Mouse (Mus musculus) embryo, embryonic 10.5 days (tissue): ENCODE results near the gene Gsta4.
"Not testable (repeated sequence)": the region's sequence is repeated elsewhere in the genome, so short reads cannot be mapped to it uniquely, and the experiment has no call there.

Source experiments
- DNase-seq: peaks from one replicate; pipeline ENCODE4 v3.0.0-alpha.2; 2015; ENCODE audit warnings: low spot score

The Gsta4 gene

DNA sequence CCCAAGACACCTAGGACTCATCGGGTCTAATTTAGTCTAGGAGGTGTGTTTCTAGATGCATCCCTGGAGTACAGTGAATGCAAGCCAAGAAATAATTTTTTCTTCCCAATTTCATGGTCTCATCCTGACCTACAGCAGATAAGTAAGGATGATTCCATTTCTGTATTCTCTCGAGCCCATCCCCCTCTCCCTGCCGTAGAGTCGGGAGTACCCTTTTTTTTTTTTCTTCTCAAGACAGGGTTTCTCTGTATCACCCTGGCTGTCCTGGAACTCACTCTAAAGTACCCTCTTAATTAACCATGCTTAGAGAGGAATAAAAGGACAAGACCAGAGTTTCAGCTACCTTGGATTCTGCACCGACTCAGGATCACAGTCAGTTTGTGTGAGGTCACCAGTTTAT lies 4.4 kb upstream of the Gsta4 start:
- no peak for DNase-seq

DNA sequence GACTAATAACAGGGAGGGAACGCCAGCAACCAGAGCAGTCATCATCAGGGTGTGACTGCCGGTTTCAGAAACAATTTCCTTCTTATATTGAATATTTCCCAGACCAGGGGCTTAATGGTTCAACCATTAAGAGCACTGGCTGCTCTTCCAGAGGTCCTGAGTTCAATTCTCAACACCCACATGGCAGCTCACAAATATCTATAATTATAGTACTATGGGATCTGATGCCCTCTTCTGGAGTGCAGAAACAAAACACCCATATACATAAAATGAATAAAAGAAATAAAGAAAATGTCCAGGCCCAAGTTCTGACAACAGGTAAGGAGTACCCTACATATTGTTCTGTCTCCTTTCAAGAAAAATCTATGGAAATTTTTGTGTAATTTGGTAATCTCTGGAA lies 3.5 kb upstream of the Gsta4 start:
- no peak for DNase-seq

DNA sequence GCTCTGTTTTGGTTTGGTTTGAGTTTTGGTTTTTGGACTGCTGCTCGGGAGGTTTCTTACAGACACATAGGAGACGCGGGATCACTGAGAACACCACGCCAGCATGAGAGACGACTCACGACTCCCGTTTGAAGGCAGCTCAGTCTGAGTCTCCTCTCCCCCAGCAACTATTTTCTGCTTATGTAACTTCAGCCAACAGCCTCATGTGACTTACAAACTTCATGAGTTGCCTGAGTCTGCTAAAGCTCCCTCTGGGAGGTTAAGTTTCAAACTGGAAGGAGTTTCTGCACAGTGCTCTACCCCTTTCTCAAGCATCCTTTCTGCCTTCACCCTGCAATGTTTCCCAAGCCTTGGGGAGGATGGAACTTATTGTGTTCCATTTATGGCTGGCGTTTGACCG lies 3.1 kb downstream of the Gsta4 start:
- DNase-seq = no peak

DNA sequence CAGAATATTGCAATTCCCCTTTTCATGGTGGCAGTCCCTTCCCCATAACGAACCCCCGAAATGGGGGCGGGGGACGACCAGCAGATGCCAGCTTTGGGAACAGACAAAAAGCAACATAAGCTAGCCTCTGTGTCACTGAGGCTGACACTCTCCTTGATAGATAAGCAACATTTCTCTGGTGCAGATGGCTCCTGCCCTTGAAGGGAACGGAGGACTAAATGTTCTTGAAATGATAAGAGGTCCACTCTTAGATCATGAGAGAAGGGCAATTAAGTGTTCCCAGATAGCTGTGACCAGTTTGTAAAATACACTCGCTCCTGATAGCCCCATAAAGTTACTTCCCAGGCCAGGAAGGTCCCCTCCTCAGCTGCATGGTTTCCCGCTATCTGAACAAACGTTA lies 6.3 kb downstream of the Gsta4 start:
- no peak for DNase-seq

DNA sequence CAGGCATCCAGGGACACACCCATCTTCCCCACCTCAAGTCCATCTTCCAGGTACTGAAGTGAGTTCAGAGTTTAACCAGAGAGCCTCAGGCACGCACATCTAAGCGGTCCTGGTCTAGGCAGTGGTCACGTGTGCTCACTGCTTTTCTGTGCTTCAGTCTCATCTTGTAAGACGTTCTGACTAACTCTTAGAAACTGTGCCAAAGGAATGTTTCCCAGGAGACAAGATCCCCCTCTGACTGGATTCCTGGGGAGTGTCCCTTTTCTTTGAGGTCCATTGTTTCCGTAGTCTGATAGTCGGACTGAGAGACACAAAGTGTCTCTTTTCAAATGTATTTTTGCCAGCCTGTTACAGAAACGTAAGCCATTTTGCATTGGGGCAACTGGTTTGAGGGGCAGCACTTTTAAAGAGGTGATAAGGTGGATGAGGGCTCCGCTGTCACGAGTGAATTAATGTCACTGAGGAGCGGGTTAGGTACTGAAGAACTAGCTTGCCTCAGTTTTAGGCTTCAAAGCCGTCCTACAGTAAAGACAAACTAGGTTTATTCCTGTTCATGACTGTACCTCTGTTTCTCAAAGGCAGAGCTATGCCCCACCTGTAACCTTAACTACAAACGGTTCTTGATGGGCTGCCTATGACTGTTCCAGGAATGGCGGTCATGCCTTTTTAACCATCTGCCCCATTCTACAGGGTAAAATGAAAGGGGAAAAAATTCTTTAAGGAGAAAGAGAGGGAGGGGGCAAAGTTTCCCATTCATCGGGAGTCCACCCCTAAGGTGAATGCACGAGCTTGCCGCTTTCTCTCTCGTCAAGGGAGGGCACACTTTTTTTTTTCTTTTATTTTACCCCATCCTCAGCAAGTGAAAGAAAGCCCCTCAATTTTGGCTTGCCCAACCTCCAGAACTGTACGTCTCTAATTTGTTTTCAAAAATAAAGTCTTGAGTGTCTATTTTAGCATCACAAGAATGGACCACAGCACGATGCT lies 8.4 kb downstream of the Gsta4 start:
- peak; percentile 52 for DNase-seq

DNA sequence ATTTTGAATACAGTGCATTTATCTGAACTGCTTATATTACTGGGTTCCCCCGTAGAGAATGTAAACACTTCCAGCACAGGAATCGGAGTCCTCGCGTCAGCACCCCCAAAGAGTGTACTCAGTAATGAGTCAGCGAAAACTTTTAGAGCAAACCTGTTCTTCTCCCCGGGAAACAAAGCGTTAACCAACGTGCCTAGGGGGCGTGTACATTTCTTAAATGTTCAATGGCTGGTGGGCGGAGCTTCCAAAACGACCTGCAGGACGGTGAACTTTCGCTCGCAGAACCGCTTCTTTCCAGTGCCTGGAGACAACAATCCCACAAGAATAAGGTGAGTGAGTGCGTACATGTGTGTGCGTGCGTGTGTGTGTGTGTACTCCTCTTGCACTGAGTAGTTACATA lies 9.2 kb downstream of the Gsta4 start:
- peak; percentile 98 for DNase-seq

DNA sequence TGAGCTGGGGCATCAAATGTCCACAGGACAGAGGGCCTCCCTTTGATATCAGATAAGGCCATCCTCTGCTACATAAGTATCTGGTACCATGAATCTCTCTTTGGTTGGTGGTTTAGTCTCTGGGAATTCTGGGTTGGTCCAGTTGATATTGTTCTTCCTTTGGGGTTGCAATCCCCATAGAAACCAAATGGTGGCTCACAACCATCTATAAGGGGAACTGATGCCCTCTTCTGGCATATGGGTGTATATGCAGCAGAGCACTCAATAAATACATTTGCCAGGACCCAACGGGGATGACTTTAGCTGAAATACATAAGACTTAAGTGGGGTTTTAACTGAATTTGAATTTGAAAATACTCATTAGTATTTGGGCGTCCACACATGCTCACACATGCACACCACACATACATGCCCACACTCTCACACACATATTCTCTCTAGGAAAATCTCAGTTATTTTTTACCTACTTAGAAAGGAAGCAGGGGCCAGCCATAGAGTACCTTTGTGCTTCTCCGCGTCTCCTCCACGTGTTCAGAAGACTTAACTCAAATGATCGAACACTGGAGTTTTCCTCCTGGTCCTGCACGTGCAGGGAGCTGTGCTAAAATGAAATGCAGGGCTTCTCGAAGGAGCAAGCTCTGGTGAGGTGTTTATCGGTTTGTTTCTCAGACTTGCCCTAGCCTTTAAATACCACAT lies 11.5 kb downstream of the Gsta4 start:
- peak; percentile 90 for DNase-seq

DNA sequence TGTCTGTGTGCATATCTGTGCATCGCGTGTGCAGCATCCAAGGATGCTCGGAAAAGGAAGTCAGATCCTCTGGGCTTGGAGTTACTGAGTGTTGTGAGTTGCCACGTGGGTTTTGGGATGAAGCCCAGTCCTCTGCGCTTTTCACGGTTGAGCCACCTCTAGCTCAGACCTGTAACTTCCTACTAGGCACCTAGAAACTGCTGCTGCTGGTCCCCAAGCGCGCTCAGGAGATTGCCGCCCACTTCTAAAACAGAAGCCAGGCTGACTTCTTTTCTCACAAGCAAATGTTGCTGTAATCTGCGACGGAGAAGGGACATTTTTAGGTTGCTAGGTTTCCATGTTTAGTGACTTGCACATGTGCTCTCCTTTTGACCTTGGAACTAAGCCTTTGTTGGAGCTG lies 12.5 kb downstream of the Gsta4 start:
- DNase-seq = no peak

DNA sequence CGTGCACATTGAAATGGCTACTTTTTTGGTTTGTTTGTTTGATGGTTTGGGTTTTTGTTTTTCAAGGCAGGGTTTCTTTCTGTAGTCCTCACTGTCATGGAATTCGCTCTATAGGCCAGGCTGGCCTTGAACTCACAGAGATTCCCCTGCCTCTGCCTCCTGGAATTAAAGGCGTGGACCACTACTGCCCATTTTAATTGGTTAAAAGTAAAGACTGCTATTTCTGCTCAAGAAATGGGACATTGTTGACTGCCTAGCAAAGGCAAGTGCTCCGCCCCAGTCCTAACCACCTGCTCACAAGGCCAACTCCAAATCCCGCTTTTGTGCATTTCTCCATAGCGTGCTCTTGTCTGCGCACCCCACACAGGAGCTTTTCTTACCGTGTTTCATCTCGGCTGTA lies 15.2 kb downstream of the Gsta4 start:
- DNase-seq = no peak

DNA sequence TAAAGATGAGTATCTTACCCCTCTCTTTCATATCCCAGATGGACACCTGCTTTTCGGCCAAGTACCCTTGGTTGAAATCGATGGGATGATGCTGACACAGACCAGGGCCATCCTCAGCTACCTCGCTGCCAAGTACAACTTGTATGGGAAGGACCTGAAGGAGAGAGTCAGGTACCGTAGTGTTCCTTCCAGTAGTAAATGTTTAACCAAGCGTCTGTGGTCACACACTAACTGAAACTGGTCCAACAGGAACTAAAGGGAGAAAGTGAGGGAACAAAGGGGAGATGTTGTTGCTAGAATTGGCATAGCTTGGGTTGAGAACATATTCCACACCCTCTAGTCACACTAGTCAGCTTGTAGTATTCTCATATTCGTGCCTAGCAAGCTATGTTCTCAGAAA lies 21.6 kb downstream of the Gsta4 start:
- no peak for DNase-seq

DNA sequence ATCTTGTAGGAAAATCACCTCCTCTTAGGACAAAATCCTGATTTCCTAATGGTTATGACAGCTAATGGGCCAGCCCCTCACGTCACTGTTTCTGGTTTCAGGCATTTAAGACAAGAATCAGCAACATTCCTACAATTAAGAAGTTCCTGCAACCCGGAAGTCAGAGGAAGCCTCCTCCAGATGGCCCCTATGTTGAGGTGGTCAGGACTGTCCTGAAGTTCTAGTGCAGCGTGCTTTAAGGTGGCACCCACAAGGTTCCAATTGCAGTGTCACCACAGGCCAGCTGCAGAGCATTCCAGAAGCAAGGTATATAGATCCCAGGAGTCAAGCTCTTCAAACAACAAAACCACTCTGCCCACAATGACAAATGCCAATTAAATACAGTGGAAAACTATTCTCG lies 26.4 kb downstream of the Gsta4 start:
- DNase-seq = no peak

DNA sequence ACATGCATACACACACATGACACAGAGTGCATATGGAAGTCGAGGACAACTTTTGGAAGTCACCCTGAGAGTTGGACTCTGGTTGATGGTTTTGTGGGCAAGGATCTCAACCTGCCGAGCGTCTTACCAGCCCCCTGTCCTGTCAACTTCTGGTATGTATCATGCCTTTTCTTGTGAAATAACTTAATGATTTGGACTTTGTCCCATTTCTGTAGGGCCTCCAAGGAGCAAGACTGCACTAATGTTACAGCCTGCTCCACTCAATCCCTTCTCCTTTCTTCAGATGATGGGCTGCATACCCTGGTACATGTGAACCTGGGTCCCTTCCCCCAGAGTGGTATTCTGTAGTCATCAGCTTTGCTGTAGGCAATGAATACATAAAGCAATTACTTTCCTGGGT lies 27.5 kb downstream of the Gsta4 start:
- DNase-seq = no peak

DNA sequence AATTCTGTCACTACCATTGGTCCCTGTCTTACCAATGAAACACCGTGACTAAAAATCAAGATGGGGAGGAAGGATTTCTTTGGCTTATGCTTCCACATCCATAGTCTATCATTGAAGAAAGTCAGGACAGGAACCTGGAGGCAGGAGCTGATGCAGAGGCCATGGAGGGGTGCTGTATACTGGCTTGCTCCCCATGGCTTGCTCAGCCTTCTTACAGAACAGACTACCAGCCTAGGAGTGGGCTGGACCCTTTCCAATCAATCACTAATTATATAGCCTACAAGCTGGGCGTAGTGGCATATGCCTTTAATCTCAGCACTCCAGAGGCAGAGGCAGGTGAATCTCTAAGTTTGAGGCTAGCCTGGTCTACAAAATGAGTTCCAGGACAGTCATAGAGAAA lies 28.2 kb downstream of the Gsta4 start:
- DNase-seq = no peak

DNA sequence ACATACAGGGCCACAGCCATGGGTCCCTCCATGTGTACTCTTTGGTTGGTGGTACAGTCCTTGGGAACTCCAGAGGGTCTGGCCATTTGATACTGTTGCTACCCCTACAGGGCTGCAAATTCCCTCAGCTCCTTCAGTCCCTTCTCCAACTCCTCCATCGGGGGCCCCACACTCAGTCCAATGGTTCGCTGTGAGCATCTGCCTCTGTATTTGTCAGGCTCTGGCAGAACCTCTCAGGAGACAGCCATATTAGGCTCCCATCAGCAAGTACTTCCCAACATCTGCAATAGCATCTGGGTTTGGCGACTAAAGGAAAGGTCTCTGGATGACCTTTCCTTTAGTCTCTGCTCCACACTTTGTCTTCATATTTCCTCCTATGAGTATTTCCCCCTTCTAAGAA lies 28.9 kb downstream of the Gsta4 start:
- DNase-seq = no peak

DNA sequence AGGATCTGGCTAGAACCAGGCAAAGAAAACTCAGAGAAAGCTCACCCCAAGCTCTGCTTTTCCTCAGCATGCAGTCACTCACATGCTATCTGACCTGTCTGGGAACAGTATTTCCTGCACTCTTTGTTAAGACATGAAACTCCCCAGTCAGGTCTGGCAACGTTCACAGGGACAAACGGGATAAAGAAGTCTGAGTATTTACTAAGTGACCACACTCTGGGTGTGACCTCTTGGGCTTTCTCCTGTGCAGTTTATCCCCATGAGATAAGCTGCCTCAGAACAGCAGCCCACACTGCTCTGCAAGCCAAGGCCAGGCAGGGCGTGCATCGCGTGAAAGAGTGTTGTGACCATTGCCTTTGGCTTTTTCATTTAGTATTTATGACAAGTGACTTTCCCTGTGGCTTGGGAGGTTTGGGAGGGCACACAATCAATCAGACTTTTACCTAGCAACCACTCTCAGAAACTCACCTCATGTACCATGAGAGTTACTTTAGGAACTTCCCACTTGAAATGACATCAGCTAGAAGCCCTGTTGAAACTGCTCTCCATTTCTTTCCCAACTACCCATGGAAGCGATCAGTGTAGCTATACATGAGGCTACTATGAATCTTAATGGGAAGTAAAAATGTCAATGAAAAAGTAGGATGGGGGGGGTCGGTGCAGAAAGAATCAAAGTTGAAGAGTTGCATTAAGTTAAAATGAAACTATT lies 29.9 kb downstream of the Gsta4 start:
- DNase-seq = no peak

DNA sequence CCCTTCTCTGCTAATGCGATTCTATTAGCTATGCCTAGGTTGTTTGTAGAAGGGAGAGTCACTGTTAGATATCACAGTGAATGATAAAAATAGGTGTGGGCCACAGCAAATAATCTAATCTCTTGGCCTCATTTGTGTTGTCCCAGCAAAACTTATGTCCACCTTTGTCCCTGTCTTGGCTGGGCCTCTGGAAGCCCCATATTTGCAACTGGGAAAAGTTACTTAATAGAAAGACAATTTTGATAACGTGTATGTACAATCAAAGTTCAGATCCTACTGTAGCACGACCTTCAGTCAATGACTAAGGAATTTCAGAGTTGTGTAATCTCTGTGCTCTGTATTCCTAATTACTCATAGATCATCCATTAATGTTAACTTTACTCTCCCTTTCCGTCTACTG lies 34.5 kb downstream of the Gsta4 start:
- DNase-seq = no peak

DNA sequence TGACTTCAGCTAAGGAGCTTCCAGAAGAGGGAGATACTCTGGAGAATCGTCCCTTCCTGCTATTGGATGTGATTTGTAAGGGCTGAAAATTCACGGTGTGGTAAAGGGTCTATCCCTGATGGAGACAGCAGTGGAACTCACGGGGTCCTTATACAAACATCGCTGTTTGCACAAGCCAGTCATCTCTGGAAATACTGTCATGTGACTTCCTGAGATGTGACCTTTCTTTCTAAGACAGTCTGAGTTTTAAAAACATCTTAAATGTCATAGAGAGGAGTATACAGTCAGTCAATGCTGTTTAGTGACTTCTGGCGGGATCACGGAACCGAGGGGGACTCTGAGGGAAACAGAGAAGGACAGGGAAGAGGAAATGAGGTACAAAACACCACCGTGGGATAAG lies 40.0 kb downstream of the Gsta4 start:
- peak; percentile 14 for DNase-seq

DNA sequence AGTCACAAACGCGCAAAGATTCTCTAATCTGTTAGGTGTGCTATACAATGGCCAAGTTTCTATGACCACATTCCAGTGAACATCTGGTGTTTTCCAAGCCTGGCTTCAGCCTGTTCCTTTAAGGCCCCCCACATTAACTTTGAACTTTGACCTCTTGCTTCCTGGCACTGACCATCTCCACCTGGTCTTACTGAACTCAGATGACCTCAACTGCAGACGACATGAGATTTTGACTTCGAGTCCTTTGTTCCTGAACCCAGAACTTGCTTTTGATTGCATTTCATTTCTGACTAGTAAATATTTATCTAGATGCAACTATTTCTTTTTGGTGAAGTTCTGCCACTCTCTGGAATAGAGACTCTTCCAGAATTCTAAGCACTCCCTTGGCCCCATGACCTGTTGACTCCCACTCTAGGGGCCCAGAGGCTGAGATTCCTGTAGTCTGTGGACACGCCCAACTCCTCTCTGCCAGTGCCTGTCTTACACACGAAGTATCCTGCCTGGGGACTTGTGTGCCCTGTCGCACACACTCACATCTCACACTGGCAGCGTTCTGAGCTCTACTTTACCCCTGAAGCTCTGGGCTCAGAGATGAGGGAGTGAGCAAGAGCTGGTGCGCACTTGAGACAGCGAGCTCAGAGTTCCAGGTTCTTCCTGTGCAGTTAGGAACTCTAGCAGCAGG lies 40.8 kb downstream of the Gsta4 start:
- DNase-seq = peak; percentile 63

DNA sequence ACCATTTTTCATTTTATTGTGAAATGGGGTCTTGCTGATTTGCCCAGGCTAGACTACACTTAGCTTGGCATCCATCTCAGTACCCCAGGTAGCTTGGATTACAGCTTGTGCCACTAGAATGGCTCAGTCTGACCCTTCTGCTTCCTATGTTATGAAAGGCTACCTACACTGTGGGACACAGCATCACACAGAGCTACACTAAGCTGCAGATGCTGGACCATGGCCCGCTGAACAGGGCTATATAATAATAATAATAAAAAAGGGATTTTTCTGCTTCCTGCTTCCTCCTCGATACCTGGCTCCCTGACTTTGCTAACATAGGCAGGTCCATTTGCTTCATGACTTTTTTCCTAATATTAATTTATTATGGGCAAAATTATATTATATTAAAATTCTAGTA lies 41.8 kb downstream of the Gsta4 start:
- no peak for DNase-seq

DNA sequence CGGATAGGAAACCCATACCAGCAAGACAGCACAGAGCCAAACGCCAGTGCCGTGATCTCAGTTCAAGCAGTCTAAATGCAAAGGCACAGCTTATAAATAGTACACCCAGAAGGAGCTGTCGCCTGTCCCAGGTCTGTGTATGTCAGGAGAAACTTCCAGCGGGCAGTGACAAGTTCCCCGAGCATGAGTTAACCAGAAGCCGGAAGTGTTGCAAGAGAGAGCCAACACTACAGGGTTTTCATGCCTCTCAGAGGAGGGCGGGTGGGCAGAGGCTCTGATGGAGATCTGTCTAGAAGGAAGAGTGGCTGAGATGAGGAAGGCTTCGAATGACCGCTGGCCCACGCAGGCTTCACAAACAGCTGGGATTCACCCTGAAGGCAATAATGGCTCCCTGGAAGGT lies 42.7 kb downstream of the Gsta4 start:
- DNase-seq = no peak

DNA sequence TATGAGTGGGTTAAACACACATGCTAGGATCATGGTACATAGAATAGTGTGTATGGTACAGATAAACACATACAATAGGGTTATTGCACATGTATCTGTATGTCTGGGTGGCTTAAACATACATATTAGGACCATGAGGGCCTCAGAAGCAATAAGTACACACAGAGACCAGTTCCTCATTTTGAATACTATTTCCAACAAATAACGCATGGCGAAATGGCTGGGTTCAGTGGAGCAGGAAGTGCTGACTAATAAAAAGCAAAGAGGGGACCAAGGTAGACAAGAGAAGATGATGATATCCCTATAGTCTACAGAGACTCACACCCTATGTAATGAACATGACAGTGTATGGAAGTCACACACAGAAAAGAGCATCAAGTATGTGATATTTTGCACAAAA lies 45.5 kb downstream of the Gsta4 start:
- DNase-seq = no peak

DNA sequence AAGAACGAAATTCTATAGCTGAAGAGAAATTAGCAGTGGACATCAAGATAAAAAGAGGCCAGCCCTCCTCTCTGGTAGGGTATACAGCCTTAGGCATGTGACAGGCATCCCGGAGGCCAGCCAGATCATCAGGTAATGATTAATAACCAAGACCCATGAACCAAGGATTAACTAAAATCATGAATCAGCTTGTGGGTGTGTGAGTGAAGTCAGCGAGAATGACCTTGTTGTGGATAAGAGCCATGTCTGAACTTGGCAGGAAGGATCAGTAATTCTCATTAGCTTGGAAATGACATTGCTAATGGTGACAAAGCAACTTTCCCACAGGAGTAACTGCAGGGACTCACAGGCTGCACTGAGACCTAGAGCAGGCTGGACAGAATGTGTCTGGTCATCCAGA lies 47.1 kb downstream of the Gsta4 start:
- not testable (repeated sequence) for DNase-seq
